Mouse (Mus musculus) spleen, adult 2 months (tissue): ENCODE data around the gene Nlrp6. TPM values are rescaled to one million over a fixed set of nuclear protein-coding genes. Genes with fewer than 3 reads are reported as not detected.
"Not testable (repeated sequence)": the region's sequence is repeated elsewhere in the genome, so short reads cannot be mapped to it uniquely, and the experiment has no call there.

Experiments
- DNase-seq, 2 experiments: peaks; one replicate each; pipeline versions ENCODE4 v3.0.0 to v3.0.0-alpha.2; 2012 to 2021; ENCODE audit warnings: low spot score in 2 of 2, low read depth in 1 of 2
- H3K27ac ChIP-seq: fragments of 200-500 bp; 2 replicates; pipeline ENCODE4 v1.5.1; 2012; ENCODE audit warnings: low read length, inconsistent platforms; ENCODE audit not compliant: insufficient read depth
- H3K27me3 ChIP-seq: fragments of 200-500 bp; 2 replicates; pipeline ENCODE4 v1.6.1; 2012; ENCODE audit warnings: mild to moderate bottlenecking, moderate library complexity, low read length, inconsistent platforms; ENCODE audit not compliant: control insufficient read depth, insufficient read depth
- H3K36me3 ChIP-seq: fragments of 200-500 bp; 2 replicates; pipeline ENCODE4 v1.6.1; 2012; ENCODE audit warnings: mild to moderate bottlenecking, low read length, inconsistent platforms; ENCODE audit not compliant: control insufficient read depth, insufficient read depth
- H3K4me1 ChIP-seq: fragments of 200-500 bp; 2 replicates; pipeline ENCODE4 v1.6.1; 2011; ENCODE audit warnings: inconsistent platforms; ENCODE audit not compliant: control insufficient read depth, insufficient read depth, insufficient read length
- H3K4me3 ChIP-seq: fragments of 200-500 bp; 2 replicates; pipeline ENCODE4 v1.5.1; 2011; ENCODE audit warnings: mild to moderate bottlenecking, inconsistent platforms; ENCODE audit not compliant: insufficient read depth, insufficient read length; ENCODE audit errors: extremely low read depth
- CTCF ChIP-seq: fragments of 200-500 bp; IDR thresholded peaks from 2 replicates; pipeline ENCODE4 v1.5.1; 2011; ENCODE audit warnings: mild to moderate bottlenecking, inconsistent platforms; ENCODE audit not compliant: insufficient read depth, insufficient read length, insufficient replicate concordance; ENCODE audit errors: extremely low read depth
- POLR2A ChIP-seq: fragments of 200-500 bp; IDR thresholded peaks from 2 replicates; pipeline ENCODE4 v1.6.1; 2011; ENCODE audit warnings: low read depth, low read length, inconsistent platforms
- WGBS: fragments of 180-500 bp; shearing (Covaris S2); methylation state at CpG from one replicate; pipeline ENCODE4 v1.1.7; 2018; 5-methylcytosine and 5-hydroxymethylcytosine counted together
- polyA plus RNA-seq: library from polyadenylated mRNA; depleted of rRNA; stranded (reverse); fragments of >200 nt; gene quantifications from 2 replicates; pipeline ENCODE4 v1.2.3, GENCODE M21; 2012; rRNA removed

Gene Nlrp6
- polyA plus RNA-seq, 1 experiment: 0.12 TPM

DNA sequence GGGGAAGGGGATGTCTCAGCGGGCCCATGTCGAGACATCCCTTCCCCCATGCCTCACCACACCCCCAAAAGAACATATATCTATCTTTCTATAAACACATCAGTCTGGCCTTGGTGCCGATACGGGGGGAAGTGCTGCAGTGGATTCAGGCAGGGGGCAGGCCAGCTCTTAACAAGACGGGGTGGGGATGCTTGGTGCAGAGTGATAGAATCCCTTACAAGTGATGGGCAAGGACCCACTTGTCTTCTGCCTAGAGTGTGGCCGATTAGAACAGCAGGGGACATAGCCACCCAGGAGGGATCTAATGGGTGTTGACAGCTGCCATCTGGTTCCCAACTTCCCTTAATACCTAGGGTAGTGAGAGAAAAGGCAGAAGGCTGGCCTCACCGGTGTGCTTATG lies 50.2 kb downstream of the Nlrp6 start:
- H3K4me3 ChIP-seq: no peak overlapping the region

DNA sequence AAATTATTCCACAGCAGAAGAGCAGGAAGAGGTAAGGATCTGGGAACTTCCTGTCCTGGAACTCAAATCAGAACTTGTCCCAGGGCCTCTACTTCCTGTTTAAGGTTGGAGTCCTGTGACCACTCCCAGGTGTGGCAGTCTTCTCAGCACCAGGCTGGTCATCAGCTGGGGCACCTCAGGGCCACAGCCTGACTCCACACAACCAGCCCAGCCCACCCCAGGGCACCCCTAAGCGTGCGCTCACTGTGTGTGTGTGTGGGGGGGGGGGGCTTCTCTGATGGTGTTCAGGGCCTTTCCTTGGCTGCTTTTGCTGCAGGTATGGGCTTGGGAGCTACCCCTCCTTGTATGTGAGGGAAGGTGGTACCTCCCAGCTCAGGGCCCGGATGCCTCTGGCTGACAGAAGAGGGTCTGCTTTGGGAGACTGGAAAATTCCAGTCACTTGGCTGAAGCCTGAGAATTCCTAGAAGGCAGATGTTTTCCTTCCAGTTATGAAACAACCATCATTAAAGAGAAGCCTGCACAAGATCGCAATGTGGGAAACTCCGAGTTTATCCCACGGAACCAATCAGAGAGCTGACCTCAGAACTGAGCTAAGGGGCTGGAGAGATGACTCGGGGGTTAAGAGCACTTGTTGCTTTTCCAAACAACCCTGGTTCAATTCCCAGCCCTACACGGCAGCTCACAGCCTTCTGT lies 50.9 kb downstream of the Nlrp6 start:
- no peak for TF ChIP-seq POLR2A
- TF ChIP-seq CTCF: no peak
- peak overlapping the region; percentile 43 for H3K27ac ChIP-seq
- H3K36me3 ChIP-seq: no peaks in the 10 kb centered on the region
- H3K4me1 ChIP-seq: 0 out of 2 replicates have a peak, but pooled peaks cover 2% of the 10 kb centered on the region
- 86% methylated on average over 8 of the region's 8 CpGs for WGBS
- no peaks in the 10 kb centered on the region for H3K27me3 ChIP-seq
- no peak overlapping the region for H3K4me3 ChIP-seq
- DNase-seq: no peak

More for the DNA sequence above, 50.2 kb downstream of the Nlrp6 start:
- Histone ChIP-seq H3K27me3 (no peaks in the 10 kb centered on the region), H3K36me3 (no peaks in the 10 kb centered on the region), H3K27ac (0 out of 2 replicates have a peak overlapping the region, but pooled peaks have one; percentile 7), H3K4me1 (0 out of 2 replicates have a peak, but pooled peaks cover 2% of the 10 kb centered on the region)
- whole genome bisulfite sequencing: 46% methylated on average over 7 of the region's 7 CpGs
- TF ChIP-seq POLR2A: no peak
- no peak for TF ChIP-seq CTCF
- DNase-seq: no peak

DNA sequence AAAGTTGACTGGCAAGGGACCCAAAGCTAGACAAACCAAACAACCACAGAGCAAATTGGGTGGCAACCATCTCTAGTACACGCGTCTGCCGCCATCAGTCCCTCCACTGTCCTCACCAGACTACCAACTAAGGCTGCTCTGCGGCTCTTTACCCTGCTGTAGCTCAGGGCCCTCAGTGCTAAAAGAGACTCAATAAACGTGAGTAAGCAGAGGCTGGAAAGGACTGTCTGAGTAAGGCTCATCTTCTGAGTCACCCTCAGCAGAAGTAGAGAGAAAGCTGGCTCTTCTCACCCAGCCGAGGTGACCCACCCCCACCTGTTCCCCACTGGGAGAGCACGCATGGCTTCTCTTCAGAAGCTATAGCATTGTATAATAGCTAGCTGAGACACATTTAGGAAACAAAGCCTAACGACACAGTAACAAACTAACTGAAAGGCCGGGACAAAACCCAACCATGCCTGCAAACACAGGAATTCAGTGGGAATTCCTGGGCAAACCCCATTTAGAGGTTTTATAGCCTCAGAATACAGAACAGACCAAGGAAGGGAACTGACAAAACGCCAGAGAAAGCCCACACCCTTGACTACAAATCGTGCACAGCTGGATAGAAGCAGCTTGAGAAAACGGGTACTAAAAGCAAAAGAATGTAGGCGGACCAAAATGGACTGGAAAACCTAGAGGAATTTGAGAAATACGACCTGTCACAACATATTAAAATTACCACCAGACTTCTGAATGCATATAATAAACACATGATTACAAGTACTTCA lies 52.9 kb downstream of the Nlrp6 start:
- Histone ChIP-seq H3K36me3 (no peaks in the 10 kb centered on the region), H3K27me3 (no peaks in the 10 kb centered on the region), H3K4me3 (no peak overlapping the region), H3K27ac (no peak overlapping the region), H3K4me1 (0 out of 2 replicates have a peak, but pooled peaks cover 2% of the 10 kb centered on the region)
- 60% methylated on average over 14 of the region's 14 CpGs for WGBS
- TF ChIP-seq CTCF: no peak
- no peak for TF ChIP-seq POLR2A
- no peak for DNase-seq

DNA sequence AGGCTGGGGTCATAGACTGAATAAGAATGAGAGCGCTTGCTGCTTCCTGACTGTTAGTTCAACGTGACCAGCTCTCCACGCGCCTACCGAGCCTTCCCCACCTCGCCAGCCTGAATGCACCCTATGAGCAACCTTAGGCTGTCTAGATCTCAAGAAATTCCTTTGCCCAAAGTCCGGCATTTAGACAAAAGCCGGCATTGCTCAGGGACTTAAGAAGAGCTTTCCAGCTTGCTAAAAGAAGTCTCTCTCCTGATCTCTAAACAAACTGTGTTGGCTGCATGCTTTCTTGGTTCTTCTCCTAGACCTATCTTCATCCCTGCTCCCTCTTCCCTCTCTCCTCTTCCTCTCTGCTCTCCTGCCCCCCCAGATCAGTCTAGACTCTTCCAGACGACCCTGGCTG lies 54.2 kb downstream of the Nlrp6 start:
- 50% methylated on average over 9 of the region's 9 CpGs for WGBS
- no peak for DNase-seq
- no peaks in the 10 kb centered on the region for H3K36me3 ChIP-seq
- 0 out of 2 replicates have a peak, but pooled peaks cover 2% of the 10 kb centered on the region for H3K4me1 ChIP-seq
- H3K27me3 ChIP-seq: no peaks in the 10 kb centered on the region
- H3K4me3 ChIP-seq: no peak overlapping the region
- no peak for TF ChIP-seq CTCF
- H3K27ac ChIP-seq: no peak overlapping the region

DNA sequence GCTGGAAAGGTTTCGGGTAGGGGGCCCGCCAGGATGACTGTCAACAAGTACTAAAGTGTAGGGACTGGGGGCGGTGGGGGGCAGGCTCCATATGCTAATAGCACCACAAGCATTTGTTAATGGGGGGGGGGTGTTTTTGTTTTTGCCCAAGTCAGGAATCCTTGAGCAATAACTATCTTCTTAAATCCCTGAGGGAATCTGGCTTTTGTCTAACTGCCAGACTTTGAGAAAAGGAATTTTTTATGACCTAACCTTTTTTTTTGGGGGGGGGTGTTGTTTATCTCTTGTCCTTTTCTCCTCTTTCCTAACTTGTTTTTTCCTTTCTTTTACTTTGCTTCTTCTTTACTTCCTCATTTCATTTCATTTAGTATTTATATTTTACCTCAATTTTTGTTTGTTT lies 54.8 kb downstream of the Nlrp6 start:
- Histone ChIP-seq H3K4me1 (peaks cover 2% of the 10 kb centered on the region; the same call in 1 of the 2 replicates), H3K27ac (no peak overlapping the region), H3K36me3 (no peaks in the 10 kb centered on the region), H3K4me3 (no peak overlapping the region), H3K27me3 (no peaks in the 10 kb centered on the region)
- TF ChIP-seq CTCF (no peak), POLR2A (no peak)
- WGBS: 84% methylated on average over 3 of the region's 3 CpGs
- no peak for DNase-seq

DNA sequence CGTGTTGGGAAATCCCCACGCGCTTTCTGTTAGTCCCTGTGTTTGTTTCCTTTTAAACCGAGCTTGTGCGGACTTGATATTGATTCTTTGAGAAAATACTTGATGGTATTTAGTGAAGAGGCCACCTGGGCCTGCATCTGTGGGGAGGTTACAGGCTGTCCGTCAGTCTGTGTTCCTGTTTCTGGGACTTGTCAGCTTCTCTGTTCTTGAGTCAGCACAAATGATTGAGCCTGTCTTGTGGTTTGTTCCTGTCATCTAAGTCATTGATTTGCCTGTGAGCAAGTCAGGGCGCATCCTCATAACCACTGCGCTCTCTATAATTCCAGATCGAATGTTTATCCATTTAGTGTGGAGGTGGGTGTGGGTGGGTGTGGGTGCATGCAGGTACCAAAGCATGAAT lies 56.0 kb downstream of the Nlrp6 start:
- not testable (repeated sequence) for DNase-seq, H3K4me3 ChIP-seq, H3K27ac ChIP-seq, H3K36me3 ChIP-seq, H3K27me3 ChIP-seq, H3K4me1 ChIP-seq
- 69% methylated on average over 9 of the region's 9 CpGs for WGBS

Other genes with a start within 250 kb of the Nlrp6 start
- not detected in 2 replicates for gene Olfr45, start 239.0 kb upstream of the Nlrp6 start, polyA plus RNA-seq
- gene Olfr541, start 223.6 kb upstream of the Nlrp6 start, polyA plus RNA-seq: not detected in 2 replicates
- 0.36 and 1.3 TPM in 2 replicates for gene Cyp2e1, start 157.2 kb upstream of the Nlrp6 start, polyA plus RNA-seq
- 0.07 and 0.11 TPM in 2 replicates for gene Syce1, start 133.1 kb upstream of the Nlrp6 start, polyA plus RNA-seq
- gene Zfp941, start 98.7 kb upstream of the Nlrp6 start, polyA plus RNA-seq: not detected in 2 replicates
- 1.1 and 1.5 TPM in 2 replicates for gene Urah, start 85.9 kb upstream of the Nlrp6 start, polyA plus RNA-seq
- 0.25 TPM in 1 of 2 replicates, not detected in the other for gene Scgb1c1, start 75.4 kb upstream of the Nlrp6 start, polyA plus RNA-seq
- gene Odf3, start 73.1 kb upstream of the Nlrp6 start, polyA plus RNA-seq: not detected in 2 replicates
- not detected in 2 replicates for gene Gm45785, start 64.6 kb upstream of the Nlrp6 start, polyA plus RNA-seq
- 104 and 117 TPM in 2 replicates for gene Ric8a, start 63.9 kb upstream of the Nlrp6 start, polyA plus RNA-seq
- 16.9 and 19.0 TPM in 2 replicates for gene Bet1l, start 63.3 kb upstream of the Nlrp6 start, polyA plus RNA-seq
- gene Psmd13, start 38.9 kb upstream of the Nlrp6 start, polyA plus RNA-seq: 39.6 and 43.0 TPM in 2 replicates
- 13.3 and 15.0 TPM in 2 replicates for gene Sirt3, start 38.6 kb upstream of the Nlrp6 start, polyA plus RNA-seq
- not detected in 2 replicates for gene Cox8b, start 20.5 kb upstream of the Nlrp6 start, polyA plus RNA-seq
- 21.2 and 26.0 TPM in 2 replicates for gene Pgghg, start 20.5 kb downstream of the Nlrp6 start, polyA plus RNA-seq
- gene Ifitm5, start 29.4 kb downstream of the Nlrp6 start, polyA plus RNA-seq: 1.2 and 1.3 TPM in 2 replicates
- gene Gm45717, start 35.0 kb downstream of the Nlrp6 start, polyA plus RNA-seq: not detected in 2 replicates
- 279 and 436 TPM in 2 replicates for gene Ifitm2, start 35.1 kb downstream of the Nlrp6 start, polyA plus RNA-seq
- gene Ifitm1, start 46.3 kb downstream of the Nlrp6 start, polyA plus RNA-seq: 159 and 265 TPM in 2 replicates
- gene Ifitm3, start 89.9 kb downstream of the Nlrp6 start, polyA plus RNA-seq: 177 and 277 TPM in 2 replicates
- gene Ifitm6, start 97.0 kb downstream of the Nlrp6 start, polyA plus RNA-seq: 25.5 and 45.9 TPM in 2 replicates
- not detected in 2 replicates for gene Gm17387, start 108.2 kb downstream of the Nlrp6 start, polyA plus RNA-seq
- 0.79 and 1.9 TPM in 2 replicates for gene B4galnt4, start 140.2 kb downstream of the Nlrp6 start, polyA plus RNA-seq
- gene Pkp3, start 157.3 kb downstream of the Nlrp6 start, polyA plus RNA-seq: 30.1 and 36.7 TPM in 2 replicates
- 35.8 and 45.5 TPM in 2 replicates for gene Sigirr, start 179.7 kb downstream of the Nlrp6 start, polyA plus RNA-seq
- gene Ano9, start 196.9 kb downstream of the Nlrp6 start, polyA plus RNA-seq: 0.02 and 0.23 TPM in 2 replicates
- 26.8 and 27.0 TPM in 2 replicates for gene Ptdss2, start 201.5 kb downstream of the Nlrp6 start, polyA plus RNA-seq